22 mouse cellular contexts compared by ENCODE assay signal in genomic region chr2:142635606-142636304, GRCm38 (mm10).
DNase-seq lines count a peak whose midpoint lies in the region; ATAC-seq lines count a peak whose summit lies in the region.
"Had no signal": no experiment of that assay in that cellular context is flagged by ENCODE, and none has a peak within 500 bp of the region (broad histone marks: within the 10 kb centered on the region; RNA-seq: fewer than 3 reads in every experiment).

No protein-coding gene starts in this region.

- no peaks in the 10 kb centered on the region for H3K27me3 ChIP-seq in hindbrain, embryonic 12.5 days
- H3K27me3 ChIP-seq in hindbrain, embryonic 14.5 days (ENCODE audit: control insufficient read depth, insufficient read depth, low read length): no peaks in the 10 kb centered on the region
- H3K27me3 ChIP-seq in midbrain, embryonic 10.5 days (ENCODE audit: low read depth, poor library complexity, severe bottlenecking): peaks cover 81% of the 10 kb centered on the region
- no peaks in the 10 kb centered on the region for H3K27me3 ChIP-seq in midbrain, embryonic 14.5 days (ENCODE audit: control insufficient read depth, insufficient read depth, low read length)
- H3K27me3 ChIP-seq: embryonic facial prominence, embryonic 15.5 days; intestine, embryonic 15.5 days had no signal

- no peak overlapping the region for H3K27ac ChIP-seq in hindbrain, embryonic 12.5 days
- H3K27ac ChIP-seq in hindbrain, embryonic 14.5 days: no peak overlapping the region
- H3K27ac ChIP-seq in midbrain, embryonic 10.5 days (replicated peaks): 0 out of 2 replicates have a peak overlapping the region, but pooled peaks have one; percentile 33
- no peak overlapping the region for H3K27ac ChIP-seq in midbrain, embryonic 14.5 days (replicated peaks; ENCODE audit: low read depth, low read length)
- H3K27ac ChIP-seq: embryonic facial prominence, embryonic 15.5 days; forebrain, embryonic 10.5 days; intestine, embryonic 15.5 days; stomach, postnatal 0 days had no signal

- no peak overlapping the region for H3K9ac ChIP-seq in hindbrain, embryonic 12.5 days
- no peak overlapping the region for H3K9ac ChIP-seq in hindbrain, embryonic 14.5 days
- H3K9ac ChIP-seq in midbrain, embryonic 14.5 days (replicated peaks; ENCODE audit: low read length): no peak overlapping the region
- H3K9ac ChIP-seq: embryonic facial prominence, embryonic 15.5 days; intestine, embryonic 15.5 days had no signal

- 0 out of 2 replicates have a peak, but pooled peaks have one; percentile 35 for ATAC-seq in hindbrain, embryonic 12.5 days (ENCODE audit: low FRiP score)
- ATAC-seq in hindbrain, embryonic 14.5 days (ENCODE audit: low FRiP score): no peak
- ATAC-seq in midbrain, embryonic 14.5 days (ENCODE audit: low FRiP score, low TSS enrichment): no peak
- ATAC-seq in erythroid progenitor cell, adult 5-6 weeks (replicated peaks; ENCODE audit: low FRiP score, poor library complexity, severe bottlenecking): no peak
- ATAC-seq: intestine, embryonic 15.5 days had no signal

- 0 out of 2 replicates have a peak, but pooled peaks cover 5% of the 10 kb centered on the region for H3K4me1 ChIP-seq in hindbrain, embryonic 12.5 days
- no peaks in the 10 kb centered on the region for H3K4me1 ChIP-seq in hindbrain, embryonic 14.5 days (replicated peaks; ENCODE audit: control insufficient read depth, insufficient read depth, low read length)
- H3K4me1 ChIP-seq in midbrain, embryonic 10.5 days: peaks cover 39% of the 10 kb centered on the region
- peaks cover 14% of the 10 kb centered on the region for H3K4me1 ChIP-seq in midbrain, embryonic 14.5 days (ENCODE audit: control insufficient read depth, insufficient read depth, low read length)
- H3K4me1 ChIP-seq: embryonic facial prominence, embryonic 15.5 days; intestine, embryonic 15.5 days had no signal

- no peak for DNase-seq in hindbrain, embryonic 14.5 days (ENCODE audit: low spot score)
- DNase-seq in midbrain, embryonic 10.5 days (ENCODE audit: low spot score): no peak
- no peak for DNase-seq in midbrain, embryonic 14.5 days
- peak; percentile 17 for DNase-seq in cerebellum, adult 8-10 months
- DNase-seq in cerebellum, postnatal 25 days: peak; percentile 31 to 32
- DNase-seq: adrenal gland, adult 2 months; gastrocnemius, postnatal 10 days; heart, adult 18-20 months; heart, postnatal 36 days; kidney, adult 9 months; kidney, postnatal 25 days; layer of hippocampus, adult 9-11 months; lung, adult 18-20 months; right cerebral cortex, postnatal 4 days had no signal

- H3K4me2 ChIP-seq in hindbrain, embryonic 12.5 days (replicated peaks): no peak overlapping the region
- no peak overlapping the region for H3K4me2 ChIP-seq in hindbrain, embryonic 14.5 days (replicated peaks)
- H3K4me2 ChIP-seq in midbrain, embryonic 14.5 days (ENCODE audit: low read length): no peak overlapping the region
- H3K4me2 ChIP-seq: embryonic facial prominence, embryonic 15.5 days; intestine, embryonic 15.5 days; liver, embryonic 11.5 days had no signal

- no peak overlapping the region for H3K4me3 ChIP-seq in hindbrain, embryonic 12.5 days
- H3K4me3 ChIP-seq in hindbrain, embryonic 14.5 days (replicated peaks; ENCODE audit: low read length): no peak overlapping the region
- no peak overlapping the region for H3K4me3 ChIP-seq in midbrain, embryonic 10.5 days
- no peak overlapping the region for H3K4me3 ChIP-seq in midbrain, embryonic 14.5 days (replicated peaks; ENCODE audit: low read depth, low read length)
- H3K4me3 ChIP-seq: embryonic facial prominence, embryonic 15.5 days; forebrain, embryonic 10.5 days; intestine, embryonic 15.5 days; myocyte had no signal

- WGBS in hindbrain, embryonic 12.5 days: 79% methylated on average over 7 of the region's 7 CpGs
- WGBS in hindbrain, embryonic 14.5 days: 60% methylated on average over 7 of the region's 7 CpGs
- 74% methylated on average over 7 of the region's 7 CpGs for WGBS in midbrain, embryonic 10.5 days
- WGBS in midbrain, embryonic 14.5 days: 58% methylated on average over 7 of the region's 7 CpGs

- H3K9me3 ChIP-seq in hindbrain, embryonic 12.5 days (replicated peaks): no peaks in the 10 kb centered on the region
- no peaks in the 10 kb centered on the region for H3K9me3 ChIP-seq in hindbrain, embryonic 14.5 days (ENCODE audit: control insufficient read depth, low read length)
- no peaks in the 10 kb centered on the region for H3K9me3 ChIP-seq in midbrain, embryonic 10.5 days (replicated peaks)
- H3K9me3 ChIP-seq in midbrain, embryonic 14.5 days (ENCODE audit: control insufficient read depth, low read length): no peaks in the 10 kb centered on the region
- H3K9me3 ChIP-seq: embryonic facial prominence, embryonic 15.5 days; forebrain, embryonic 10.5 days; intestine, embryonic 15.5 days had no signal

- no peaks in the 10 kb centered on the region for H3K36me3 ChIP-seq in hindbrain, embryonic 12.5 days
- no peaks in the 10 kb centered on the region for H3K36me3 ChIP-seq in hindbrain, embryonic 14.5 days (replicated peaks; ENCODE audit: control insufficient read depth, insufficient read depth)
- no peaks in the 10 kb centered on the region for H3K36me3 ChIP-seq in midbrain, embryonic 10.5 days
- no peaks in the 10 kb centered on the region for H3K36me3 ChIP-seq in midbrain, embryonic 14.5 days (ENCODE audit: control insufficient read depth, insufficient read depth, low read length)
- H3K36me3 ChIP-seq: embryonic facial prominence, embryonic 15.5 days; forebrain, embryonic 10.5 days; intestine, embryonic 15.5 days had no signal

Comparison
In these comparisons a context has a peak if more than half of its experiments do, and no peak if none do; other contexts are left out.
1. DNase-seq: peak in cerebellum, adult 8-10 months (single experiment) and cerebellum, postnatal 25 days (2 of 2); none in hindbrain, embryonic 14.5 days (single experiment), midbrain, embryonic 10.5 days (single experiment) and midbrain, embryonic 14.5 days (single experiment).